Mouse (Mus musculus) midbrain, postnatal 0 days (tissue): ENCODE data around the gene Atp5f1. TPM values are rescaled to one million over a fixed set of nuclear protein-coding genes. Genes with fewer than 3 reads are reported as not detected.

Experiments used
- ATAC-seq: fragments of 200-750 bp; cut with Nextera tagmentation; 2 replicates; pipeline ENCODE4 v1.8.0; 2017; ENCODE audit warnings: moderate number of reproducible peaks, mild to moderate bottlenecking, moderate TSS enrichment, moderate library complexity; ENCODE audit not compliant: low FRiP score
- DNase-seq: peaks from one replicate; pipeline ENCODE4 v3.0.0-alpha.2; 2015; ENCODE audit warnings: low spot score
- H3K27ac ChIP-seq: fragments of 300-500 bp; sonication (generic); 2 replicates; pipeline ENCODE4 v1.5.1; 2014; ENCODE audit warnings: low read depth, mild to moderate bottlenecking, low read length, mixed read lengths
- H3K27me3 ChIP-seq: fragments of 300-500 bp; sonication (generic); 2 replicates; pipeline ENCODE4 v1.6.1; 2014; ENCODE audit warnings: low read length, control low read depth, mixed read lengths; ENCODE audit not compliant: insufficient read depth
- H3K36me3 ChIP-seq: fragments of 300-500 bp; sonication (generic); 2 replicates; pipeline ENCODE4 v1.6.1; 2014; ENCODE audit warnings: low read length, control low read depth, mixed read lengths; ENCODE audit not compliant: insufficient read depth
- H3K4me1 ChIP-seq: fragments of 300-500 bp; sonication (generic); 2 replicates; pipeline ENCODE4 v1.6.1; 2014; ENCODE audit warnings: mild to moderate bottlenecking, control low read depth, antibody characterized with exemption, low read length, mixed read lengths; ENCODE audit not compliant: insufficient read depth
- H3K4me2 ChIP-seq: fragments of 300-500 bp; sonication (generic); 2 replicates; pipeline ENCODE4 v1.6.1; 2014; ENCODE audit warnings: low read depth, mild to moderate bottlenecking, low read length, mixed read lengths; ENCODE audit not compliant: poor library complexity, severe bottlenecking
- H3K4me3 ChIP-seq: fragments of 300-500 bp; sonication (generic); 2 replicates; pipeline ENCODE4 v1.5.1; 2014; ENCODE audit warnings: low read depth, mild to moderate bottlenecking, low read length, moderate library complexity
- H3K9ac ChIP-seq: fragments of 300-500 bp; sonication (generic); replicated peaks from 2 replicates; pipeline ENCODE4 v1.6.1; 2014; ENCODE audit warnings: mild to moderate bottlenecking, low read length, moderate library complexity, mixed read lengths; ENCODE audit not compliant: poor library complexity, severe bottlenecking
- H3K9me3 ChIP-seq: fragments of 300-500 bp; sonication (generic); 2 replicates; pipeline ENCODE4 v1.6.1; 2016; ENCODE audit warnings: low read length, control low read depth
- CTCF ChIP-seq: IDR thresholded peaks from 2 replicates; pipeline ENCODE4 v1.5.1; 2016; ENCODE audit warnings: antibody characterized with exemption, mild to moderate bottlenecking
- WGBS: fragments of 180-500 bp; shearing (Covaris S2); extraction: QIAGEN DNeasy Blood & Tissue Kit; methylation state at CpG from one replicate; pipeline ENCODE4 v1.1.7; 2014; 5-methylcytosine and 5-hydroxymethylcytosine counted together
- polyA plus RNA-seq: library from polyadenylated mRNA; unstranded; fragments of >200 nt; fragmentation: Nextera tagmentation; extraction: Ambion mirVana; gene quantifications from 2 replicates; pipeline ENCODE4 v1.2.1, GENCODE M21; 2015
- total RNA-seq: library from RNA; depleted of rRNA; stranded (reverse); fragments of >200 nt; gene quantifications from 2 replicates; pipeline ENCODE4 v1.2.3, GENCODE M21; 2014

The Atp5f1 gene
- total and polyA plus RNA-seq, 2 experiments from 2014 or later: 239 to 539 TPM

GRCm38 (mm10) chr3:105935033-105935432 is 24.9 kb downstream of the Atp5f1 start:
- TF ChIP-seq CTCF: no peak
- Histone ChIP-seq H3K9me3 (no peaks in the 10 kb centered on the region), H3K4me3 (no peak overlapping the region), H3K9ac (no peak overlapping the region), H3K36me3 (0 out of 2 replicates have a peak, but pooled peaks cover 2% of the 10 kb centered on the region), H3K27ac (no peak overlapping the region), H3K4me2 (no peak overlapping the region), H3K4me1 (no peaks in the 10 kb centered on the region), H3K27me3 (no peaks in the 10 kb centered on the region)
- ATAC-seq: no peak
- WGBS: 73% methylated on average over 5 of the region's 5 CpGs
- DNase-seq: peak; percentile 41

GRCm38 (mm10) chr3:105933926-105934325 is 26.0 kb downstream of the Atp5f1 start:
- no peak for ATAC-seq

GRCm38 (mm10) chr3:105932240-105933071 is 27.4 kb downstream of the Atp5f1 start, which contains the start of gene I830077J02Rik:
Gene I830077J02Rik (minus strand): TSS chr3:105932664.
- WGBS: 89% methylated on average over 8 of the region's 8 CpGs
- Histone ChIP-seq H3K9ac (no peak within 1 kb of the TSS), H3K9me3 (no peaks in the 10 kb centered on the region), H3K27ac (no peak within 1 kb of the TSS), H3K4me3 (no peak within 1 kb of the TSS), H3K4me1 (no peaks in the 10 kb centered on the region), H3K36me3 (no peaks in the 10 kb centered on the region), H3K27me3 (no peaks in the 10 kb centered on the region), H3K4me2 (no peak within 1 kb of the TSS)
- no peak for TF ChIP-seq CTCF
- ATAC-seq: no peak
- DNase-seq: no peak

More at GRCm38 (mm10) chr3:105933926-105934325, 26.0 kb downstream of the Atp5f1 start:
- DNase-seq: no peak
- Histone ChIP-seq H3K4me1 (no peaks in the 10 kb centered on the region), H3K36me3 (0 out of 2 replicates have a peak, but pooled peaks cover 2% of the 10 kb centered on the region), H3K27me3 (no peaks in the 10 kb centered on the region), H3K4me3 (no peak overlapping the region), H3K9me3 (no peaks in the 10 kb centered on the region), H3K4me2 (no peak overlapping the region), H3K27ac (no peak overlapping the region), H3K9ac (no peak overlapping the region)
- TF ChIP-seq CTCF: no peak
- WGBS: 95% methylated on average over 6 of the region's 6 CpGs

GRCm38 (mm10) chr3:105931095-105931494 is 28.8 kb downstream of the Atp5f1 start:
- H3K4me2 ChIP-seq: no peak overlapping the region
- no peaks in the 10 kb centered on the region for H3K9me3 ChIP-seq
- no peak for DNase-seq
- ATAC-seq: no peak
- no peaks in the 10 kb centered on the region for H3K4me1 ChIP-seq
- no peak overlapping the region for H3K4me3 ChIP-seq
- no peaks in the 10 kb centered on the region for H3K36me3 ChIP-seq
- no peaks in the 10 kb centered on the region for H3K27me3 ChIP-seq
- WGBS: 83% methylated on average over 2 of the region's 2 CpGs
- no peak overlapping the region for H3K27ac ChIP-seq
- no peak overlapping the region for H3K9ac ChIP-seq
- TF ChIP-seq CTCF: no peak

- Histone ChIP-seq H3K27me3 (no peaks in the 10 kb centered on the region), H3K4me3 (no peak overlapping the region), H3K27ac (no peak overlapping the region), H3K4me1 (no peaks in the 10 kb centered on the region), H3K36me3 (no peaks in the 10 kb centered on the region), H3K9ac (no peak overlapping the region), H3K9me3 (no peaks in the 10 kb centered on the region), H3K4me2 (no peak overlapping the region)
- WGBS: 84% methylated on average over 7 of the region's 7 CpGs
- DNase-seq (no peak), ATAC-seq (no peak)
- TF ChIP-seq CTCF: no peak
These were observed 30.1 kb downstream of the Atp5f1 start for GRCm38 (mm10) chr3:105929821-105930220.

- WGBS: 87% methylated on average over 6 of the region's 6 CpGs
- no peak for ATAC-seq
- Histone ChIP-seq H3K27ac (no peak overlapping the region), H3K4me2 (no peak overlapping the region), H3K4me1 (no peaks in the 10 kb centered on the region), H3K27me3 (no peaks in the 10 kb centered on the region), H3K36me3 (no peaks in the 10 kb centered on the region), H3K9ac (no peak overlapping the region), H3K9me3 (no peaks in the 10 kb centered on the region), H3K4me3 (no peak overlapping the region)
- TF ChIP-seq CTCF: no peak
- DNase-seq: no peak
These were observed 31.1 kb downstream of the Atp5f1 start for GRCm38 (mm10) chr3:105928781-105929180.
